Mouse (Mus musculus) kidney, embryonic 15.5 days (tissue): ENCODE data around the gene Scn1b. TPM values are rescaled to one million over a fixed set of nuclear protein-coding genes. Genes with fewer than 3 reads are reported as not detected.

Experiments
- ATAC-seq: fragments of 200-750 bp; cut with Nextera tagmentation; replicated peaks from 2 replicates; pipeline ENCODE4 v1.8.0; 2017; ENCODE audit warnings: moderate TSS enrichment; ENCODE audit not compliant: low FRiP score
- H3K27ac ChIP-seq: fragments of 300-500 bp; sonication (generic); 2 replicates; pipeline ENCODE4 v1.5.1; 2015; ENCODE audit warnings: mild to moderate bottlenecking, inconsistent platforms
- H3K27me3 ChIP-seq: fragments of 300-500 bp; sonication (generic); 2 replicates; pipeline ENCODE4 v1.6.1; 2015; ENCODE audit warnings: inconsistent platforms
- H3K36me3 ChIP-seq: fragments of 300-500 bp; sonication (generic); 2 replicates; pipeline ENCODE4 v1.6.1; 2015; ENCODE audit warnings: inconsistent platforms
- H3K4me1 ChIP-seq: fragments of 300-500 bp; sonication (generic); 2 replicates; pipeline ENCODE4 v1.6.1; 2015; ENCODE audit warnings: inconsistent platforms
- H3K4me2 ChIP-seq: fragments of 300-500 bp; sonication (generic); 2 replicates; pipeline ENCODE4 v1.6.1; 2015; ENCODE audit warnings: moderate library complexity, mild to moderate bottlenecking, inconsistent platforms
- H3K4me3 ChIP-seq: fragments of 300-500 bp; sonication (generic); replicated peaks from 2 replicates; pipeline ENCODE4 v1.5.1; 2015; ENCODE audit warnings: mild to moderate bottlenecking, inconsistent platforms
- H3K9ac ChIP-seq: fragments of 300-500 bp; sonication (generic); 2 replicates; pipeline ENCODE4 v1.6.1; 2015; ENCODE audit warnings: mild to moderate bottlenecking, inconsistent platforms
- H3K9me3 ChIP-seq: fragments of 300-500 bp; sonication (generic); replicated peaks from 2 replicates; pipeline ENCODE4 v1.6.1; 2016; ENCODE audit warnings: inconsistent platforms
- WGBS: fragments of 180-500 bp; shearing (Covaris S2); methylation state at CpG from one replicate; pipeline ENCODE4 v1.1.7; 2015; ENCODE audit warnings: mixed read lengths; 5-methylcytosine and 5-hydroxymethylcytosine counted together
- polyA plus RNA-seq: library from polyadenylated mRNA; unstranded; fragments of >200 nt; fragmentation: Nextera tagmentation; extraction: Ambion mirVana; gene quantifications from 2 replicates; pipeline ENCODE4 v1.2.1, GENCODE M21; 2015

Gene Scn1b
- 1.4 and 2.0 TPM in 2 replicates for polyA plus RNA-seq

DNA sequence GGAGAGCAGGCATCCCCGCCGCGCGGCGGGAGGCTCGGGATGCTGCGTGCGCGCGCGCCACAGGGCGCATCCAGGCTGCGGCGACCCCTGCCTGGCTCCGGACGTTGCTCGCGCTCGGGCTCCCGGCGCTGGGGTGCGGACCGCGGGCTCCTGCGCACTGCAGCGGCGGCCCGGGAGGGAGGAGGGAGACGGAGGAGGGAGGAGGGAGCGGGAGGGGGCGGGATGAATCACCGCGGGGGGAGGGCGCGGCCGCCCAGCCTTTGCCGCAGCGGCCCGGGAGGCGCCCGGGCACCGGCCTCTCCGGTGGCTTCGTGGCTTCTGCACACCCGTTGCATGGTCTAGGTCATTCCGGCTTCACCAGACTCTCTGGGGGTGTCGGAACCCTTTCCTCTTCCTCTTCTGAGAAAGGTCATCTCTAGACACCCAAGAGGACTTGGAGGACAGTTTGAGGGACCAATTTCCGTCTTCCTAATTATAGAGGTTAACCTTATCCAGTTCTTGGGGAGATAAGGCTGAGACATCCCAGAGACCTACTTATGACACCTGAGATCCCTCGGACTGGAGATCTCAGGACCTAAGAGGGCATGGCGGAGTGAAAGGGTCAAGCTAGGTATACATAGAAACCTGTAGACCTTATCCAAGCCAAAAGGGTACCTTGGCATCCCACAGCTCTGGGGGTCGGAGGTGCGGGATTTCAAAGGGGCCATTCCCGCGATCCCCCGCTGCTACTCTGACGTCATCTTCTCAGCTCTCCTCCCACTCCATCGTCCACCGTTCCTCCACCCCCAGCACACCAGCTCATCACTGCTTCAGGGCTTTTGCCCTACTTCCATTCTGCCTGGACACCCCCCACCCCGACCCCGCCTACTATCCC lies at the start of gene Scn1b:
Scn1b (minus strand) TSS at position 153 of the 874 bp plus-strand sequence.
- peak within 1 kb of the TSS; percentile 99 for H3K4me2 ChIP-seq
- peaks cover 40% of the 10 kb centered on the region for H3K36me3 ChIP-seq
- peaks cover 18% of the 10 kb centered on the region for H3K4me1 ChIP-seq
- H3K27me3 ChIP-seq: peaks cover 42% of the 10 kb centered on the region
- peak within 1 kb of the TSS; percentile 61 for H3K4me3 ChIP-seq
- ATAC-seq: peak; percentile 52
- no peak within 1 kb of the TSS for H3K27ac ChIP-seq
- peak within 1 kb of the TSS; percentile 49 for H3K9ac ChIP-seq
- no peaks in the 10 kb centered on the region for H3K9me3 ChIP-seq
- under 1% methylated on average over 41 of the region's 60 CpGs for WGBS

GRCm38 (mm10) chr7:31175096-31175495 lies 48.3 kb upstream of the Scn1b start:
- peaks cover 13% of the 10 kb centered on the region for H3K27me3 ChIP-seq
- H3K27ac ChIP-seq: no peak overlapping the region
- no peaks in the 10 kb centered on the region for H3K9me3 ChIP-seq
- H3K4me2 ChIP-seq: no peak overlapping the region
- no peak overlapping the region for H3K9ac ChIP-seq
- WGBS: 81% methylated on average over 3 of the region's 3 CpGs
- 0 out of 2 replicates have a peak, but pooled peaks cover 4% of the 10 kb centered on the region for H3K4me1 ChIP-seq
- no peak overlapping the region for H3K4me3 ChIP-seq
- H3K36me3 ChIP-seq: no peaks in the 10 kb centered on the region
- ATAC-seq: no peak

DNA sequence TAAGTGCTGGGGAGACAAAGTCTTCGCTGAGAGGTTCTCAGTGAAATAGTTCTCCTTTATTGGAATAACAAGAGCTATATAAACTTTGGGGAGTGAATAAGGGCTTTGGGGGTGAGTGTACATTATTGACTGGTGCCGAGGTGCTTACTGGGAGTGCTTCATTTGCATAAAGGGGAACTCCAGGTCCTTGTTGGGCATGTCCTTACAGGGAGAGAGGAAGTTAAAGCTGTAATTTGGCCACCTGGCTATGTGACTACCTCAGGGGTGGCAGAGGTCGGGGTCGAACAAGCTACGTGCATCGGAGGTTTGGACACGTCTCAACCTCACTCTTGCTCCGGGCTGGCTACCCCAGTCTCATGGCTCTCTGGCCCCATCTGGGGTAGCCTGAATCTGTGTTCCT lies 47.7 kb upstream of the Scn1b start:
- 0 out of 2 replicates have a peak, but pooled peaks cover 4% of the 10 kb centered on the region for H3K4me1 ChIP-seq
- no peak overlapping the region for H3K4me3 ChIP-seq
- no peaks in the 10 kb centered on the region for H3K36me3 ChIP-seq
- no peak for ATAC-seq
- no peaks in the 10 kb centered on the region for H3K9me3 ChIP-seq
- H3K9ac ChIP-seq: no peak overlapping the region
- H3K27ac ChIP-seq: no peak overlapping the region
- no peak overlapping the region for H3K4me2 ChIP-seq
- peaks cover 13% of the 10 kb centered on the region for H3K27me3 ChIP-seq
- 68% methylated on average over 8 of the region's 8 CpGs for WGBS

GRCm38 (mm10) chr7:31172238-31172637 lies 45.4 kb upstream of the Scn1b start:
- no peak for ATAC-seq
- Histone ChIP-seq H3K9ac (no peak overlapping the region), H3K4me1 (0 out of 2 replicates have a peak, but pooled peaks cover 4% of the 10 kb centered on the region), H3K27ac (no peak overlapping the region), H3K36me3 (no peaks in the 10 kb centered on the region), H3K4me3 (no peak overlapping the region), H3K27me3 (peaks cover under 1% of the 10 kb centered on the region; the same call in 1 of the 2 replicates), H3K4me2 (no peak overlapping the region), H3K9me3 (no peaks in the 10 kb centered on the region)
- WGBS: 16% methylated on average over 2 of the region's 2 CpGs

- no peak overlapping the region for H3K27ac ChIP-seq
- H3K9me3 ChIP-seq: 0 out of 2 replicates have a peak, but pooled peaks cover 3% of the 10 kb centered on the region
- no peaks in the 10 kb centered on the region for H3K36me3 ChIP-seq
- ATAC-seq: no peak
- 89% methylated on average over 9 of the region's 9 CpGs for WGBS
- no peaks in the 10 kb centered on the region for H3K4me1 ChIP-seq
- H3K27me3 ChIP-seq: no peaks in the 10 kb centered on the region
- no peak overlapping the region for H3K4me3 ChIP-seq
- H3K4me2 ChIP-seq: no peak overlapping the region
- H3K9ac ChIP-seq: no peak overlapping the region
These were observed 43.7 kb upstream of the Scn1b start for GRCm38 (mm10) chr7:31170520-31170919.

DNA sequence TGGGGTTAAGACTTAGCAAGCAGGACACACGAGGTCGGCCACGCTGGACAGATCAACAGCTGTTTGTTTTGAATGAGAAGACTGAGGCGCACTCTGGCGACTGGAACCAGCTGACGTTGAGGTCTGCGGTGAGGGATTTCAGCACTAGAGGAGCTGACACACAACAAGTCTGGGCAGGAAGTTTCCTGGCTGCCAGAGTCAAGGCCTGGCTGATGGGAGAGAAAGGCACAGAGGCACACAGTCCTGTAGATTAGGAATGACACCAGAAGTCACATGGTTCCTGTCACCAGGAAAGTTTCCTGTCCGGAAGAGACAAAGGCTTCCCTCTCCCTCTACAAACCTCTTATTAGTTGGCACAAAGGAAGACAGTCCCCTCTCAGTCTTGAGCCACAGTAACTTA lies 41.6 kb upstream of the Scn1b start:
- H3K9me3 ChIP-seq: 0 out of 2 replicates have a peak, but pooled peaks cover 3% of the 10 kb centered on the region
- WGBS: 41% methylated on average over 8 of the region's 8 CpGs
- ATAC-seq: no peak; the same call in 1 of the 2 replicates
- H3K4me2 ChIP-seq: no peak overlapping the region
- no peak overlapping the region for H3K9ac ChIP-seq
- H3K27ac ChIP-seq: no peak overlapping the region
- no peaks in the 10 kb centered on the region for H3K27me3 ChIP-seq
- H3K36me3 ChIP-seq: no peaks in the 10 kb centered on the region
- no peak overlapping the region for H3K4me3 ChIP-seq
- H3K4me1 ChIP-seq: no peaks in the 10 kb centered on the region

DNA sequence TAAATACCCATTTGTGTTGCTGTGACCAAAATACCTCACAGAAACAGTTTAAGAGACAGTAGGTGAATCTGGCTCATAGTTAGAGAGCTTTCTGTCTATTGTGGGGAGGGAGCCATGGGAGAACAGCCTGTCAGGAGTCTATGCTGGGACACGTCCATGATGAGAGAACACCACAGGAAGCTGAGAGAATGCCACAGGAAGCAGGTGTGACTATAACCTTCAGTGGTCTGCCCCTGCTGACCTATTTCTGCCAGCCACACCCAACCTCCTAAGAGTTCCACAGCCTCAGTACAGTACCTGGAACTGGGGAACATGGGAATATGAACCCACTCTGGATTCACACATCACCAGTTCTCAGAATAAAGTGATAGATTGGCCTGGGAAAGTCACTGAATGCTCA lies 37.9 kb upstream of the Scn1b start:
- Histone ChIP-seq H3K4me3 (no peak overlapping the region), H3K36me3 (no peaks in the 10 kb centered on the region), H3K27me3 (no peaks in the 10 kb centered on the region), H3K4me1 (peaks cover 21% of the 10 kb centered on the region; the same call in 1 of the 2 replicates), H3K4me2 (no peak overlapping the region), H3K27ac (no peak overlapping the region), H3K9me3 (0 out of 2 replicates have a peak, but pooled peaks cover 3% of the 10 kb centered on the region), H3K9ac (no peak overlapping the region)
- 62% methylated on average over 1 of the region's 1 CpGs for WGBS
- ATAC-seq: no peak

GRCm38 (mm10) chr7:31163666-31164577 lies 37.1 kb upstream of the Scn1b start:
- Histone ChIP-seq H3K4me3 (no peak overlapping the region), H3K27me3 (no peaks in the 10 kb centered on the region), H3K4me2 (no peak overlapping the region), H3K27ac (no peak overlapping the region), H3K9me3 (0 out of 2 replicates have a peak, but pooled peaks cover 3% of the 10 kb centered on the region), H3K36me3 (no peaks in the 10 kb centered on the region), H3K4me1 (peaks cover 21% of the 10 kb centered on the region; the same call in 1 of the 2 replicates), H3K9ac (no peak overlapping the region)
- ATAC-seq: no peak
- WGBS: 72% methylated on average over 3 of the region's 3 CpGs

GRCm38 (mm10) chr7:31162324-31162723 lies 35.5 kb upstream of the Scn1b start:
- ATAC-seq: no peak

DNA sequence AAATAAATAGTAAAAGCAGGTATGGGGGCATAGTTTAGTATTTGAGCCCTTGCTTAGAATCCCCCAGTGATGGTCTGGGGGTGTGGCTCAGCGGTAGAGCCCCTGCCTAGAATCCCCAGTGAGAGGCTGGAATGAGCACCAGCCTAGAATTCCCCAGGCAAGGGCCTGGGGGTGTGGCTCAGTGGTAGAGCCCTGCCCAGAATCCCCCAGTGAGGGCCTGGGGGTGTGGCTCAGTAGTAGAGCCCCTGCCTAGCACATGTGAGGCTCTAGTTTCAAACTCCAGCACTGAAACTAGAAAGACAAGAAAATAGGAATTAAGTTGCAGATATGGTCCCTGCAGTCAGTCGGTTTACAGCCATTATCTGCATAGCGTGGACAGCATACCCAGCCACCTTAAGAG lies 35.0 kb upstream of the Scn1b start:
- no peak overlapping the region for H3K4me2 ChIP-seq
- no peak overlapping the region for H3K9ac ChIP-seq
- H3K4me3 ChIP-seq: no peak overlapping the region
- H3K27me3 ChIP-seq: no peaks in the 10 kb centered on the region
- no peaks in the 10 kb centered on the region for H3K36me3 ChIP-seq
- peak overlapping the region; percentile 18; the same call in 1 of the 2 replicates for H3K27ac ChIP-seq
- 0 out of 2 replicates have a peak, but pooled peaks cover 3% of the 10 kb centered on the region for H3K9me3 ChIP-seq
- ATAC-seq: 0 out of 2 replicates have a peak, but pooled peaks have one; percentile 33
- WGBS: 58% methylated on average over 3 of the region's 3 CpGs
- H3K4me1 ChIP-seq: peaks cover 21% of the 10 kb centered on the region; the same call in 1 of the 2 replicates

More at GRCm38 (mm10) chr7:31162324-31162723, 35.5 kb upstream of the Scn1b start:
- Histone ChIP-seq H3K4me3 (no peak overlapping the region), H3K4me2 (no peak overlapping the region), H3K27me3 (no peaks in the 10 kb centered on the region), H3K9ac (no peak overlapping the region), H3K9me3 (0 out of 2 replicates have a peak, but pooled peaks cover 3% of the 10 kb centered on the region), H3K4me1 (peaks cover 21% of the 10 kb centered on the region; the same call in 1 of the 2 replicates), H3K36me3 (no peaks in the 10 kb centered on the region), H3K27ac (no peak overlapping the region)
- WGBS: 29% methylated on average over 11 of the region's 11 CpGs

DNA sequence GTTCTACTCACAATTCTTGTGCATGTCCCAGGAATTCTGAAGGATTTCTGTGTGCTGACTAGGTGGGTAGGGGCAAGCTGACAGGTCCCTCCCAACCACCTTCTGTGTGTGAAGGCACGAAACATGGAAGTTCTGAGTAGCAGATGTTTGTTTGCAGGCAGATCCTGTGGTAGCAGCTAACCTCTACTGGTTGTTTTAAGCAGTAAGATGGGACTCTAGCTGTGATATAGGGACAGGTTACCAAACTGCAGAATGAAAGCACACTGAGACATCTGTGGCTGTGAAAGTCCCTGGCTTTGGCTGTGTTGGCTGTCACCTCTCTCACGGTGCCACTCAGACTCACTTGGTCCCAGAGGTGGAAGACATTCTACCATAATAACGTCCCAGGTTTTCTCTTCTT lies 34.4 kb upstream of the Scn1b start:
- Histone ChIP-seq H3K4me2 (no peak overlapping the region), H3K9ac (no peak overlapping the region), H3K9me3 (0 out of 2 replicates have a peak, but pooled peaks cover 3% of the 10 kb centered on the region), H3K36me3 (no peaks in the 10 kb centered on the region), H3K27ac (no peak overlapping the region), H3K27me3 (no peaks in the 10 kb centered on the region), H3K4me3 (no peak overlapping the region), H3K4me1 (peaks cover 24% of the 10 kb centered on the region; the same call in 1 of the 2 replicates)
- ATAC-seq: no peak
- 76% methylated on average over 3 of the region's 3 CpGs for WGBS
